Mouse (Mus musculus) cerebellum, adult 9-11 months (tissue): Measurements from ENCODE around the gene Apip.

Experiments used
- DNase-seq: peaks from one replicate; pipeline ENCODE4 v3.0.0; 2022

Apip gene

GRCm38 (mm10) chr2:103073219-103073982 is at the start of gene Apip, which contains the start of gene Pdhx:
Gene Apip (plus strand): TSS chr2:103073675.
Gene Pdhx (minus strand): TSS chr2:103073513.
- peak; percentile 100 for DNase-seq

GRCm38 (mm10) chr2:103037831-103038230 is 35.6 kb upstream of the Apip start:
- no peak for DNase-seq

- no peak for DNase-seq
Observed at GRCm38 (mm10) chr2:103040896-103041295, 32.6 kb upstream of the Apip start.

GRCm38 (mm10) chr2:103045286-103045685 is 28.2 kb upstream of the Apip start:
- peak; percentile 32 for DNase-seq

- no peak for DNase-seq
Observed at GRCm38 (mm10) chr2:103051937-103052893, 21.3 kb upstream of the Apip start.

GRCm38 (mm10) chr2:103055820-103056219 is 17.7 kb upstream of the Apip start:
- no peak for DNase-seq

- DNase-seq: no peak
Observed at GRCm38 (mm10) chr2:103058266-103058665, 15.2 kb upstream of the Apip start.

- DNase-seq: peak; percentile 28
Observed at GRCm38 (mm10) chr2:103062865-103063264, 10.6 kb upstream of the Apip start.

- no peak for DNase-seq
Observed at GRCm38 (mm10) chr2:103066683-103067551, 6.6 kb upstream of the Apip start.

- no peak for DNase-seq
Observed at GRCm38 (mm10) chr2:103067552-103068207, 5.8 kb upstream of the Apip start.

- DNase-seq: no peak
Observed at GRCm38 (mm10) chr2:103068602-103069001, 4.9 kb upstream of the Apip start.

- DNase-seq: no peak
Observed at GRCm38 (mm10) chr2:103069752-103070405, 3.6 kb upstream of the Apip start.

GRCm38 (mm10) chr2:103070586-103070985 is 2.9 kb upstream of the Apip start:
- DNase-seq: no peak

- DNase-seq: no peak
Observed at GRCm38 (mm10) chr2:103081117-103081516, 7.6 kb downstream of the Apip start.

GRCm38 (mm10) chr2:103081706-103082105 is 8.2 kb downstream of the Apip start:
- DNase-seq: no peak

GRCm38 (mm10) chr2:103082853-103083252 is 9.4 kb downstream of the Apip start:
- DNase-seq: no peak

- no peak for DNase-seq
Observed at GRCm38 (mm10) chr2:103084451-103084850, 11.0 kb downstream of the Apip start.

- DNase-seq: no peak
Observed at GRCm38 (mm10) chr2:103085633-103086032, 12.2 kb downstream of the Apip start.

- DNase-seq: no peak
Observed at GRCm38 (mm10) chr2:103086432-103086831, 13.0 kb downstream of the Apip start.

- no peak for DNase-seq
Observed at GRCm38 (mm10) chr2:103088099-103088498, 14.6 kb downstream of the Apip start.

- no peak for DNase-seq
Observed at GRCm38 (mm10) chr2:103089521-103089920, 16.0 kb downstream of the Apip start.

- DNase-seq: no peak
Observed at GRCm38 (mm10) chr2:103102595-103102994, 29.1 kb downstream of the Apip start.
